Mouse (Mus musculus) forelimb bud, embryonic 11.5 days (tissue): ENCODE results near the gene Bicc1.

Source experiments
- DNase-seq: peaks from one replicate; pipeline ENCODE4 v3.0.0-alpha.2; 2012; ENCODE audit warnings: low read depth, low spot score

Bicc1 gene

GRCm38 (mm10) chr10:71122480-71122879 lies 37.0 kb downstream of the Bicc1 start:
- no peak for DNase-seq

GRCm38 (mm10) chr10:71120769-71121165 lies 38.7 kb downstream of the Bicc1 start:
- no peak for DNase-seq

- no peak for DNase-seq
Observed at GRCm38 (mm10) chr10:71120121-71120768, 39.3 kb downstream of the Bicc1 start.

GRCm38 (mm10) chr10:71119120-71119847 lies 40.2 kb downstream of the Bicc1 start:
- no peak for DNase-seq

GRCm38 (mm10) chr10:71117766-71118165 lies 41.7 kb downstream of the Bicc1 start:
- DNase-seq, result no peak

GRCm38 (mm10) chr10:71114260-71114920 lies 45.1 kb downstream of the Bicc1 start:
- DNase-seq, result no peak

- DNase-seq, result no peak
Observed at GRCm38 (mm10) chr10:71106491-71107205, 52.9 kb downstream of the Bicc1 start.

GRCm38 (mm10) chr10:71104791-71105190 lies 54.7 kb downstream of the Bicc1 start:
- DNase-seq, result no peak

GRCm38 (mm10) chr10:71100815-71101499 lies 58.5 kb downstream of the Bicc1 start:
- no peak for DNase-seq

- peak; percentile 68 for DNase-seq
Observed at GRCm38 (mm10) chr10:71094707-71095254, 64.7 kb downstream of the Bicc1 start.

- no peak for DNase-seq
Observed at GRCm38 (mm10) chr10:71093312-71093711, 66.2 kb downstream of the Bicc1 start.

GRCm38 (mm10) chr10:71087359-71087716 lies 72.2 kb downstream of the Bicc1 start:
- DNase-seq, result no peak

GRCm38 (mm10) chr10:71086571-71087358 lies 72.7 kb downstream of the Bicc1 start:
- no peak for DNase-seq

GRCm38 (mm10) chr10:71082986-71083385 lies 76.5 kb downstream of the Bicc1 start:
- no peak for DNase-seq

- no peak for DNase-seq
Observed at GRCm38 (mm10) chr10:71078856-71079255, 80.6 kb downstream of the Bicc1 start.

GRCm38 (mm10) chr10:71065009-71065408 lies 94.5 kb downstream of the Bicc1 start:
- no peak for DNase-seq

GRCm38 (mm10) chr10:71064576-71064975 lies 94.9 kb downstream of the Bicc1 start:
- DNase-seq, result no peak

- DNase-seq, result no peak
Observed at GRCm38 (mm10) chr10:71062151-71062550, 97.3 kb downstream of the Bicc1 start.

- DNase-seq, result peak; percentile 82
Observed at GRCm38 (mm10) chr10:71060269-71060668, 99.2 kb downstream of the Bicc1 start.

- peak; percentile 16 for DNase-seq
Observed at GRCm38 (mm10) chr10:71058616-71059247, 100.8 kb downstream of the Bicc1 start.
